In the genomic region with DNA sequence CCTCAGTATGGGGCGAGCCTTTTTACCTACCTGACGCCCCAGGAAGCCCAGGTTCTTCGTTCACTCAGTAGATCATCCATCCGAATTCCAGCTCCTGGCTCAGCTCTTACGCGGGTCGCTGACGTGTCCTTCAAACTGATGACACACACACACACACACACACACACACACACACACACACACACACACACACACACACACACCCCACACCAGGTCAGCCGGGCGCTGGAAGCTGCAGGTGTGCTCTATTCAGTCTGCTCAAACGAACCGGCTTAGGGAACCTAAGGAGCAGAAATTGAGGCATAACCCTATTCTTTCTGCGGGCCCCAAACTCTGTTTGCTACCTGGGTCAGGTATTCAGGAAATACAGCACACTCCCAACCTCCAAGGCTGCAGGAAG, we compare ENCODE assay signal across 8 mouse cellular contexts. TPM values are rescaled to one million over a fixed set of nuclear protein-coding genes. Genes with fewer than 3 reads are reported as not detected.
A peak's percentile ranks its signal among the peaks of the same experiment; 100 is the strongest.
DNase-seq lines count a peak whose midpoint lies in the region; ATAC-seq and TF ChIP-seq lines count a peak whose summit lies in the region.

No protein-coding gene starts in this region.

- peaks cover 94% of the 10 kb centered on the region for H3K27me3 ChIP-seq in megakaryocyte, embryonic 14.5 days (replicated peaks)
- H3K27me3 ChIP-seq in limb, embryonic 14.5 days (ENCODE audit: control insufficient read depth, insufficient read depth, low read length): no peaks in the 10 kb centered on the region
- 0 out of 2 replicates have a peak, but pooled peaks cover 2% of the 10 kb centered on the region for H3K27me3 ChIP-seq in stomach, embryonic 16.5 days (ENCODE audit: control insufficient read depth, insufficient read depth, low read length)

- DNase-seq in cerebellum, postnatal 4 days (ENCODE audit: low spot score in 2 of 2): no peak
- DNase-seq in limb, embryonic 14.5 days (ENCODE audit: low spot score): no peak
- DNase-seq in cerebellum, adult 11 months: no peak
- no peak for DNase-seq in frontal cortex, adult 2 months (ENCODE audit: extremely low spot score in 1 of 2, low spot score in 1 of 2)

- no peak for TF ChIP-seq POLR2A in limb, embryonic 14.5 days (IDR thresholded peaks at IDR 0.05; ENCODE audit: borderline replicate concordance, extremely low read depth, insufficient read depth, insufficient read length)

- peak; percentile 3; the same call in 1 of the 2 replicates for ATAC-seq in cerebellum, adult (ENCODE audit: insufficient number of reproducible peaks, low FRiP score, low TSS enrichment)
- ATAC-seq in megakaryocyte, adult 5-6 weeks (ENCODE audit: poor library complexity, severe bottlenecking): no peak
- no peak for ATAC-seq in limb, embryonic 14.5 days (ENCODE audit: low FRiP score, low read depth)
- peak; percentile 26; the same call in 1 of the 2 replicates for ATAC-seq in stomach, embryonic 16.5 days (ENCODE audit: insufficient read depth, low FRiP score)

- 6% methylated on average over 13 of the region's 13 CpGs for WGBS in limb, embryonic 14.5 days
- WGBS in stomach, embryonic 16.5 days: 3% methylated on average over 13 of the region's 13 CpGs

- H3K4me2 ChIP-seq in limb, embryonic 14.5 days (replicated peaks; ENCODE audit: low read depth, low read length, severe bottlenecking): peak overlapping the region; percentile 96
- H3K4me2 ChIP-seq in stomach, embryonic 16.5 days (ENCODE audit: low read depth, low read length): peak overlapping the region; percentile 98

- peak overlapping the region; percentile 61; the same call in 1 of the 2 replicates for H3K9ac ChIP-seq in limb, embryonic 14.5 days (ENCODE audit: low read depth, low read length, severe bottlenecking)
- peak overlapping the region; percentile 75; the same call in 1 of the 2 replicates for H3K9ac ChIP-seq in stomach, embryonic 16.5 days (ENCODE audit: low read length)

- peak overlapping the region; percentile 89 for H3K4me3 ChIP-seq in megakaryocyte, embryonic 14.5 days (replicated peaks)
- peak overlapping the region; percentile 71 for H3K4me3 ChIP-seq in limb, embryonic 14.5 days (replicated peaks; ENCODE audit: low read length)
- H3K4me3 ChIP-seq in stomach, embryonic 16.5 days (replicated peaks; ENCODE audit: low read length): peak overlapping the region; percentile 68

- H3K9me3 ChIP-seq in megakaryocyte, embryonic 14.5 days: peaks cover 7% of the 10 kb centered on the region
- no peaks in the 10 kb centered on the region for H3K9me3 ChIP-seq in limb, embryonic 14.5 days (ENCODE audit: control insufficient read depth, low read length)
- H3K9me3 ChIP-seq in stomach, embryonic 16.5 days (replicated peaks; ENCODE audit: control insufficient read depth, low read length): no peaks in the 10 kb centered on the region

- H3K36me3 ChIP-seq in megakaryocyte, embryonic 14.5 days (replicated peaks; ENCODE audit: low read length): no peaks in the 10 kb centered on the region
- no peaks in the 10 kb centered on the region for H3K36me3 ChIP-seq in limb, embryonic 14.5 days (ENCODE audit: control insufficient read depth, insufficient read depth, low read length)
- H3K36me3 ChIP-seq in stomach, embryonic 16.5 days (ENCODE audit: control insufficient read depth, insufficient read depth, low read length): no peaks in the 10 kb centered on the region

- no peak overlapping the region for H3K27ac ChIP-seq in limb, embryonic 14.5 days (replicated peaks; ENCODE audit: low read depth, low read length)
- no peak overlapping the region for H3K27ac ChIP-seq in stomach, embryonic 16.5 days (ENCODE audit: low read length)

- peaks cover 17% of the 10 kb centered on the region for H3K4me1 ChIP-seq in megakaryocyte, embryonic 14.5 days
- peaks cover 10% of the 10 kb centered on the region for H3K4me1 ChIP-seq in limb, embryonic 14.5 days (ENCODE audit: control insufficient read depth, insufficient read depth, low read length)
- peaks cover 10% of the 10 kb centered on the region for H3K4me1 ChIP-seq in stomach, embryonic 16.5 days (ENCODE audit: control insufficient read depth, insufficient read depth, low read length)

RNA-seq across cellular contexts. Expression of gene Efr3b, which starts 0.3 kb away (rescaled TPM):
- polyA plus RNA-seq in megakaryocyte, embryonic 14.5 days (2012; ENCODE audit: insufficient read depth, low replicate concordance): 0.08 and 5.5 TPM in 2 replicates
- 0.09 and 0.30 TPM in 2 replicates for total RNA-seq in megakaryocyte, adult 5-6 weeks (2015)
- 0.04 TPM in 2 replicates for total RNA-seq in megakaryocyte, adult 5-6 weeks (2017)
- polyA plus RNA-seq in limb, embryonic 14.5 days (2012; rRNA removed): 6.2 and 6.8 TPM in 2 replicates
- polyA plus RNA-seq in limb, embryonic 14.5 days (2014; fragmentation: Nextera tagmentation; extraction: Ambion mirVana): 3.5 TPM in 2 replicates
- polyA plus RNA-seq in stomach, embryonic 16.5 days (2015; fragmentation: Nextera tagmentation; extraction: Ambion mirVana): 3.4 and 3.5 TPM in 2 replicates
- 67.8 and 79.0 TPM in 2 replicates for polyA plus RNA-seq in frontal cortex, adult 2 months (2012; rRNA removed)

RNA-seq across cellular contexts. Expression of gene Dnajc27, which starts 43.3 kb away (rescaled TPM):
- polyA plus RNA-seq in megakaryocyte, embryonic 14.5 days (2012; ENCODE audit: insufficient read depth, low replicate concordance): 1.8 and 3.5 TPM in 2 replicates
- 1.5 and 2.1 TPM in 2 replicates for total RNA-seq in megakaryocyte, adult 5-6 weeks (2015)
- total RNA-seq in megakaryocyte, adult 5-6 weeks (2017): 2.1 and 4.3 TPM in 2 replicates
- polyA plus RNA-seq in limb, embryonic 14.5 days (2012; rRNA removed): 12.4 and 13.7 TPM in 2 replicates
- polyA plus RNA-seq in limb, embryonic 14.5 days (2014; fragmentation: Nextera tagmentation; extraction: Ambion mirVana): 7.6 and 8.0 TPM in 2 replicates
- polyA plus RNA-seq in stomach, embryonic 16.5 days (2015; fragmentation: Nextera tagmentation; extraction: Ambion mirVana): 5.7 and 6.1 TPM in 2 replicates
- polyA plus RNA-seq in frontal cortex, adult 2 months (2012; rRNA removed): 84.1 and 94.4 TPM in 2 replicates

Comparison
In these comparisons a context has a peak if more than half of its experiments do, and no peak if none do; other contexts are left out.
1. ATAC-seq: peak in cerebellum, adult (single experiment) and stomach, embryonic 16.5 days (single experiment); none in megakaryocyte, adult 5-6 weeks (single experiment) and limb, embryonic 14.5 days (single experiment).
2. Peak in every context shown above with its lines, with median percentiles within 50 percentile points of each other: H3K4me3 ChIP-seq.